ENCODE assay signal across 16 mouse cellular contexts in genomic region chr5:97154688-97155087, GRCm38 (mm10). TPM values are rescaled to one million over a fixed set of nuclear protein-coding genes. Genes with fewer than 3 reads are reported as not detected.
A peak's percentile ranks its signal among the peaks of the same experiment; 100 is the strongest.
DNase-seq lines count a peak whose midpoint lies in the region; ATAC-seq and TF ChIP-seq lines count a peak whose summit lies in the region.
"Had no signal": no experiment of that assay in that cellular context is flagged by ENCODE, and none has a peak within 500 bp of the region (broad histone marks: within the 10 kb centered on the region; RNA-seq: fewer than 3 reads in every experiment).

No protein-coding gene starts in this region.

- no peak for DNase-seq in cerebellum, postnatal 4 days (ENCODE audit: low spot score in 2 of 2)
- DNase-seq in layer of hippocampus, adult 2 months (ENCODE audit: low spot score in 2 of 2), result no peak
- no peak for DNase-seq in layer of hippocampus, adult 8-10 months (ENCODE audit: low spot score in 2 of 2)
- DNase-seq in NIH3T3 (ENCODE audit: low read depth), result peak; percentile 9
- peak; percentile 19 for DNase-seq in cerebellum, adult 8-10 months
- DNase-seq in frontal cortex, adult 2 months (ENCODE audit: extremely low spot score in 1 of 2, low spot score in 1 of 2), result no peak
- no peak for DNase-seq in left cerebral cortex, adult 11 months (ENCODE audit: low spot score)
- DNase-seq: gastrocnemius, postnatal 36 days; heart, postnatal 4 days; right cerebral cortex, postnatal 25 days had no signal

- no peak overlapping the region for H3K27ac ChIP-seq in layer of hippocampus, adult 2 months
- H3K27ac ChIP-seq: embryonic facial prominence, embryonic 15.5 days; limb, embryonic 15.5 days; macrophage; neural tube, embryonic 12.5 days had no signal

- 0 out of 2 replicates have a peak, but pooled peaks have one; percentile 45 for ATAC-seq in cerebellum, adult (ENCODE audit: insufficient number of reproducible peaks, low FRiP score, low TSS enrichment)
- ATAC-seq: midbrain, embryonic 16.5 days had no signal

- TF ChIP-seq CTCF in layer of hippocampus, adult 2 months (conservative IDR thresholded peaks at IDR 0.05), result peak; percentile 53

- no peak overlapping the region for H3K4me3 ChIP-seq in layer of hippocampus, adult 2 months
- H3K4me3 ChIP-seq: embryonic facial prominence, embryonic 15.5 days; limb, embryonic 15.5 days; neural tube, embryonic 12.5 days had no signal

RNA-seq across cellular contexts. Expression of gene Paqr3, which starts 43.3 kb away (rescaled TPM):
- 10 to 100 TPM; 29.8 to 31.8 TPM for total RNA-seq in layer of hippocampus, adult 2 months (2021)
- total RNA-seq in layer of hippocampus, adult 8-10 months (2022), result 10 to 100 TPM; 25.8 to 38.3 (median 30.7) TPM
- polyA plus RNA-seq in frontal cortex, adult 2 months (2012; rRNA removed), result 13.5 and 16.2 TPM in 2 replicates

Comparison
In these comparisons a context has a peak if more than half of its experiments do, and no peak if none do; other contexts are left out.
1. DNase-seq: peak in NIH3T3 (single experiment) and cerebellum, adult 8-10 months (single experiment); none in cerebellum, postnatal 4 days (0 of 2), layer of hippocampus, adult 2 months (0 of 2), layer of hippocampus, adult 8-10 months (0 of 2), frontal cortex, adult 2 months (0 of 2) and left cerebral cortex, adult 11 months (single experiment).